8 mouse cellular contexts compared by ENCODE assay signal in genomic region chr13:74341036-74341435, GRCm38 (mm10). TPM values are rescaled to one million over a fixed set of nuclear protein-coding genes. Genes with fewer than 3 reads are reported as not detected.
A peak's percentile ranks its signal among the peaks of the same experiment; 100 is the strongest.
DNase-seq lines count a peak whose midpoint lies in the region; ATAC-seq and TF ChIP-seq lines count a peak whose summit lies in the region.

No protein-coding gene starts in this region.

- no peak for TF ChIP-seq EP300 in lung, postnatal 0 days (IDR thresholded peaks at IDR 0.05)
- no peak for TF ChIP-seq EP300 in stomach, postnatal 0 days (optimal IDR thresholded peaks at IDR 0.05)

- peak; percentile 78 for ATAC-seq in Patski
- peak; percentile 65; the same call in 1 of the 2 replicates for ATAC-seq in intestine, embryonic 15.5 days
- peak; percentile 62 for ATAC-seq in lung, postnatal 0 days
- peak; percentile 81 for ATAC-seq in stomach, postnatal 0 days (ENCODE audit: low FRiP score, low TSS enrichment)

- 42% methylated on average over 3 of the region's 3 CpGs for WGBS in intestine, embryonic 15.5 days
- WGBS in lung, postnatal 0 days: 49% methylated on average over 3 of the region's 3 CpGs
- 42% methylated on average over 3 of the region's 3 CpGs for WGBS in stomach, postnatal 0 days
- WGBS in heart, embryonic 10.5 days: 47% methylated on average over 3 of the region's 3 CpGs

- DNase-seq in left cerebral cortex, postnatal 14 days (ENCODE audit: low spot score in 2 of 2): peak; percentile 30 to 42
- no peak for DNase-seq in left cerebral cortex, adult 8-10 months (ENCODE audit: low spot score in 2 of 2)
- DNase-seq in Patski (ENCODE audit: low read depth, low spot score): no peak
- DNase-seq in embryo, embryonic 10.5 days (ENCODE audit: low spot score): peak; percentile 69
- peak; percentile 75 for DNase-seq in lung, postnatal 0 days (ENCODE audit: low spot score)
- DNase-seq in stomach, postnatal 0 days (ENCODE audit: low spot score): peak; percentile 50
- DNase-seq in heart, embryonic 10.5 days (ENCODE audit: low spot score): no peak

- no peak overlapping the region for H3K4me2 ChIP-seq in intestine, embryonic 15.5 days (replicated peaks)
- H3K4me2 ChIP-seq in lung, postnatal 0 days (replicated peaks; ENCODE audit: low read depth, low read length): no peak overlapping the region
- H3K4me2 ChIP-seq in stomach, postnatal 0 days (replicated peaks; ENCODE audit: low read depth): no peak overlapping the region

- peaks cover 36% of the 10 kb centered on the region for H3K36me3 ChIP-seq in intestine, embryonic 15.5 days
- H3K36me3 ChIP-seq in lung, postnatal 0 days (ENCODE audit: insufficient read depth, low read length): peaks cover 39% of the 10 kb centered on the region
- H3K36me3 ChIP-seq in stomach, postnatal 0 days (ENCODE audit: control insufficient read depth, insufficient read depth, low read length): peaks cover 13% of the 10 kb centered on the region
- H3K36me3 ChIP-seq in heart, embryonic 10.5 days: peaks cover 84% of the 10 kb centered on the region

- TF ChIP-seq CTCF in Patski (IDR thresholded peaks at IDR 0.05): peak; percentile 87
- TF ChIP-seq CTCF in lung, postnatal 0 days (IDR thresholded peaks at IDR 0.05): peak; percentile 80
- peak; percentile 85 for TF ChIP-seq CTCF in stomach, postnatal 0 days (IDR thresholded peaks at IDR 0.05; ENCODE audit: low read depth)

- in situ Hi-C loops in Patski (cut with MboI; ENCODE audit: low pct_unique_long_range_greater_than_20kb): loop anchor here (10.0 to 25.0 kb wide), 2 partner anchors 74 to 421 kb away; no protein-coding TSS in a partner anchor

- H3K4me1 ChIP-seq in intestine, embryonic 15.5 days (replicated peaks): no peaks in the 10 kb centered on the region
- no peaks in the 10 kb centered on the region for H3K4me1 ChIP-seq in lung, postnatal 0 days (ENCODE audit: insufficient read depth, low read depth, low read length)
- no peaks in the 10 kb centered on the region for H3K4me1 ChIP-seq in stomach, postnatal 0 days (replicated peaks; ENCODE audit: control insufficient read depth, insufficient read depth)
- no peaks in the 10 kb centered on the region for H3K4me1 ChIP-seq in heart, embryonic 10.5 days

- CTCF ChIA-PET in Patski (lab: Charles Lee): interaction anchor here (0.7 to 3.7 kb wide), 8 partner anchors 9 to 234 kb away, joined by 3 to 26 read pairs (median 4); partner anchors contain the start of genes Ccdc127, Pdcd6, Sdha and Zfp72

- no peaks in the 10 kb centered on the region for H3K27me3 ChIP-seq in Patski
- no peaks in the 10 kb centered on the region for H3K27me3 ChIP-seq in intestine, embryonic 15.5 days (replicated peaks)
- H3K27me3 ChIP-seq in lung, postnatal 0 days (replicated peaks; ENCODE audit: insufficient read depth, low read length): no peaks in the 10 kb centered on the region
- H3K27me3 ChIP-seq in stomach, postnatal 0 days (ENCODE audit: control insufficient read depth, insufficient read depth, low read length): no peaks in the 10 kb centered on the region
- H3K27me3 ChIP-seq in heart, embryonic 10.5 days (ENCODE audit: insufficient read depth, poor library complexity, severe bottlenecking): no peaks in the 10 kb centered on the region

- no peak overlapping the region for H3K4me3 ChIP-seq in intestine, embryonic 15.5 days (replicated peaks)
- no peak overlapping the region for H3K4me3 ChIP-seq in lung, postnatal 0 days (ENCODE audit: low read depth, low read length)
- H3K4me3 ChIP-seq in stomach, postnatal 0 days (ENCODE audit: low read depth, low read length): no peak overlapping the region
- no peak overlapping the region for H3K4me3 ChIP-seq in heart, embryonic 10.5 days

- no peak overlapping the region for H3K27ac ChIP-seq in intestine, embryonic 15.5 days
- no peak overlapping the region for H3K27ac ChIP-seq in lung, postnatal 0 days (ENCODE audit: low read length)
- H3K27ac ChIP-seq in stomach, postnatal 0 days (replicated peaks): no peak overlapping the region
- no peak overlapping the region for H3K27ac ChIP-seq in heart, embryonic 10.5 days

- POLR2A ChIA-PET in Patski (lab: Charles Lee): no interaction called here

- intact Hi-C loops in left cerebral cortex, postnatal 14 days (cut with DNase I): loop anchor here (10.0 kb wide), 1 partner anchor 194 kb away; no protein-coding TSS in a partner anchor

- H3K9ac ChIP-seq in intestine, embryonic 15.5 days: no peak overlapping the region
- no peak overlapping the region for H3K9ac ChIP-seq in lung, postnatal 0 days (replicated peaks; ENCODE audit: low read depth)
- no peak overlapping the region for H3K9ac ChIP-seq in stomach, postnatal 0 days (ENCODE audit: low read length)

- H3K9me3 ChIP-seq in intestine, embryonic 15.5 days: no peaks in the 10 kb centered on the region
- no peaks in the 10 kb centered on the region for H3K9me3 ChIP-seq in lung, postnatal 0 days (ENCODE audit: low read length)
- H3K9me3 ChIP-seq in stomach, postnatal 0 days (ENCODE audit: control insufficient read depth, low read length): no peaks in the 10 kb centered on the region
- H3K9me3 ChIP-seq in heart, embryonic 10.5 days: no peaks in the 10 kb centered on the region

RNA-seq across cellular contexts. Expression of gene Sdha, which starts 9.0 kb away (rescaled TPM):
- total RNA-seq in left cerebral cortex, postnatal 14 days (2021): 100 to 1,000 TPM; 269 to 280 TPM
- total RNA-seq in left cerebral cortex, adult 8-10 months (2022): 100 to 1,000 TPM; 345 to 381 (median 357) TPM
- 368 TPM for polyA plus RNA-seq in Patski (2021)
- 314 and 349 TPM in 2 replicates for polyA plus RNA-seq in intestine, embryonic 15.5 days (2015; fragmentation: Nextera tagmentation; extraction: Ambion mirVana)
- polyA plus RNA-seq in lung, postnatal 0 days (2015; fragmentation: Nextera tagmentation; extraction: Ambion mirVana): 141 and 162 TPM in 2 replicates
- polyA plus RNA-seq in stomach, postnatal 0 days (2015; fragmentation: Nextera tagmentation; extraction: Ambion mirVana): 156 and 171 TPM in 2 replicates
- polyA plus RNA-seq in heart, embryonic 10.5 days (2016; fragmentation: Nextera tagmentation; extraction: Ambion mirVana): 345 and 502 TPM in 2 replicates

RNA-seq across cellular contexts. Expression of gene Ccdc127, which starts 9.1 kb away (rescaled TPM):
- 10 to 100 TPM; 64.6 to 64.9 TPM for total RNA-seq in left cerebral cortex, postnatal 14 days (2021)
- total RNA-seq in left cerebral cortex, adult 8-10 months (2022): 10 to 100 TPM; 78.1 to 94.3 (median 82.4) TPM
- 45.2 TPM for polyA plus RNA-seq in Patski (2021)
- polyA plus RNA-seq in intestine, embryonic 15.5 days (2015; fragmentation: Nextera tagmentation; extraction: Ambion mirVana): 44.4 and 48.6 TPM in 2 replicates
- polyA plus RNA-seq in lung, postnatal 0 days (2015; fragmentation: Nextera tagmentation; extraction: Ambion mirVana): 26.0 and 29.1 TPM in 2 replicates
- polyA plus RNA-seq in stomach, postnatal 0 days (2015; fragmentation: Nextera tagmentation; extraction: Ambion mirVana): 31.4 and 33.1 TPM in 2 replicates
- 50.0 and 50.2 TPM in 2 replicates for polyA plus RNA-seq in heart, embryonic 10.5 days (2016; fragmentation: Nextera tagmentation; extraction: Ambion mirVana)

RNA-seq across cellular contexts. Expression of gene Lrrc14b, which starts 22.8 kb away (rescaled TPM):
- not detected for total RNA-seq in left cerebral cortex, postnatal 14 days (2021)
- total RNA-seq in left cerebral cortex, adult 8-10 months (2022): under 1 TPM; 0.11 to 0.35 (median 0.19) TPM
- not detected for polyA plus RNA-seq in Patski (2021)
- not detected in 2 replicates for polyA plus RNA-seq in intestine, embryonic 15.5 days (2015; fragmentation: Nextera tagmentation; extraction: Ambion mirVana)
- not detected in 2 replicates for polyA plus RNA-seq in lung, postnatal 0 days (2015; fragmentation: Nextera tagmentation; extraction: Ambion mirVana)
- polyA plus RNA-seq in stomach, postnatal 0 days (2015; fragmentation: Nextera tagmentation; extraction: Ambion mirVana): not detected in 2 replicates
- polyA plus RNA-seq in heart, embryonic 10.5 days (2016; fragmentation: Nextera tagmentation; extraction: Ambion mirVana): 0.09 and 0.62 TPM in 2 replicates

RNA-seq across cellular contexts. Expression of gene Pdcd6, which starts 23.7 kb away (rescaled TPM):
- total RNA-seq in left cerebral cortex, postnatal 14 days (2021): 10 to 100 TPM; 76.3 to 76.6 TPM
- 10 to 100 TPM; 80.1 to 87.1 (median 82.4) TPM for total RNA-seq in left cerebral cortex, adult 8-10 months (2022)
- polyA plus RNA-seq in Patski (2021): 170 TPM
- 170 and 182 TPM in 2 replicates for polyA plus RNA-seq in intestine, embryonic 15.5 days (2015; fragmentation: Nextera tagmentation; extraction: Ambion mirVana)
- 140 and 151 TPM in 2 replicates for polyA plus RNA-seq in lung, postnatal 0 days (2015; fragmentation: Nextera tagmentation; extraction: Ambion mirVana)
- 138 and 142 TPM in 2 replicates for polyA plus RNA-seq in stomach, postnatal 0 days (2015; fragmentation: Nextera tagmentation; extraction: Ambion mirVana)
- polyA plus RNA-seq in heart, embryonic 10.5 days (2016; fragmentation: Nextera tagmentation; extraction: Ambion mirVana): 106 and 126 TPM in 2 replicates

RNA-seq across cellular contexts. Expression of gene Ahrr, which starts 48.9 kb away (rescaled TPM):
- 1 to 10 TPM in 1 of 2 experiments, under 1 TPM in 1; 0.86 to 1.2 TPM for total RNA-seq in left cerebral cortex, postnatal 14 days (2021)
- total RNA-seq in left cerebral cortex, adult 8-10 months (2022): 1 to 10 TPM in 3 of 4 experiments, under 1 TPM in 1; 0.85 to 2.0 (median 1.2) TPM
- not detected for polyA plus RNA-seq in Patski (2021)
- 0.25 and 0.28 TPM in 2 replicates for polyA plus RNA-seq in intestine, embryonic 15.5 days (2015; fragmentation: Nextera tagmentation; extraction: Ambion mirVana)
- 0.21 and 0.37 TPM in 2 replicates for polyA plus RNA-seq in lung, postnatal 0 days (2015; fragmentation: Nextera tagmentation; extraction: Ambion mirVana)
- polyA plus RNA-seq in stomach, postnatal 0 days (2015; fragmentation: Nextera tagmentation; extraction: Ambion mirVana): 0.47 and 0.53 TPM in 2 replicates
- polyA plus RNA-seq in heart, embryonic 10.5 days (2016; fragmentation: Nextera tagmentation; extraction: Ambion mirVana): 0.30 and 0.90 TPM in 2 replicates

Comparison
In these comparisons a context has a peak if more than half of its experiments do, and no peak if none do; other contexts are left out.
1. DNase-seq: peak in left cerebral cortex, postnatal 14 days (2 of 2), embryo, embryonic 10.5 days (single experiment), lung, postnatal 0 days (single experiment) and stomach, postnatal 0 days (single experiment); none in left cerebral cortex, adult 8-10 months (0 of 2), Patski (single experiment) and heart, embryonic 10.5 days (single experiment).
2. Peak in every context shown above with its lines, with median percentiles within 50 percentile points of each other: ATAC-seq and CTCF ChIP-seq.